Mouse (Mus musculus) lung, embryonic 15.5 days (tissue): ENCODE data around the gene Wwc2. TPM values are rescaled to one million over a fixed set of nuclear protein-coding genes. Genes with fewer than 3 reads are reported as not detected.

Source experiments
- polyA plus RNA-seq: library from polyadenylated mRNA; unstranded; fragments of >200 nt; fragmentation: Nextera tagmentation; extraction: Ambion mirVana; gene quantifications from 2 replicates; pipeline ENCODE4 v1.2.1, GENCODE M21; 2015

Wwc2 gene
- polyA plus RNA-seq, 1 experiment from 2014 or later: 13.9 TPM

Other genes starting within 250 kb of the Wwc2 start
- gene Cldn24, start 168.8 kb downstream of the Wwc2 start, polyA plus RNA-seq: not detected in 2 replicates
- gene Cldn22, start 166.4 kb downstream of the Wwc2 start, polyA plus RNA-seq: not detected in 2 replicates
- 19.9 and 20.1 TPM in 2 replicates for gene Dctd, start 108.2 kb upstream of the Wwc2 start, polyA plus RNA-seq